Mouse (Mus musculus) heart, postnatal 25 days (tissue): Measurements from ENCODE around the gene Duxbl3. TPM values are rescaled to one million over a fixed set of nuclear protein-coding genes. Genes with fewer than 3 reads are reported as not detected.
"Not testable (repeated sequence)": the region's sequence is repeated elsewhere in the genome, so short reads cannot be mapped to it uniquely, and the experiment has no call there.

Experiments used
- DNase-seq: peaks from one replicate; pipeline ENCODE4 v3.0.0; 2022; ENCODE audit warnings: low spot score
- intact Hi-C: fragments of 180-260 bp; cut with DNase I; formaldehyde crosslinking; loops from one replicate; pipeline ENCODE4 v1.15.1; 2025
- total RNA-seq, 2 experiments: library from RNA; stranded (reverse); gene quantifications; 2 replicates each; pipeline ENCODE4 v1.2.3; 2021

The Duxbl3 gene
- not detected for total RNA-seq

DNA sequence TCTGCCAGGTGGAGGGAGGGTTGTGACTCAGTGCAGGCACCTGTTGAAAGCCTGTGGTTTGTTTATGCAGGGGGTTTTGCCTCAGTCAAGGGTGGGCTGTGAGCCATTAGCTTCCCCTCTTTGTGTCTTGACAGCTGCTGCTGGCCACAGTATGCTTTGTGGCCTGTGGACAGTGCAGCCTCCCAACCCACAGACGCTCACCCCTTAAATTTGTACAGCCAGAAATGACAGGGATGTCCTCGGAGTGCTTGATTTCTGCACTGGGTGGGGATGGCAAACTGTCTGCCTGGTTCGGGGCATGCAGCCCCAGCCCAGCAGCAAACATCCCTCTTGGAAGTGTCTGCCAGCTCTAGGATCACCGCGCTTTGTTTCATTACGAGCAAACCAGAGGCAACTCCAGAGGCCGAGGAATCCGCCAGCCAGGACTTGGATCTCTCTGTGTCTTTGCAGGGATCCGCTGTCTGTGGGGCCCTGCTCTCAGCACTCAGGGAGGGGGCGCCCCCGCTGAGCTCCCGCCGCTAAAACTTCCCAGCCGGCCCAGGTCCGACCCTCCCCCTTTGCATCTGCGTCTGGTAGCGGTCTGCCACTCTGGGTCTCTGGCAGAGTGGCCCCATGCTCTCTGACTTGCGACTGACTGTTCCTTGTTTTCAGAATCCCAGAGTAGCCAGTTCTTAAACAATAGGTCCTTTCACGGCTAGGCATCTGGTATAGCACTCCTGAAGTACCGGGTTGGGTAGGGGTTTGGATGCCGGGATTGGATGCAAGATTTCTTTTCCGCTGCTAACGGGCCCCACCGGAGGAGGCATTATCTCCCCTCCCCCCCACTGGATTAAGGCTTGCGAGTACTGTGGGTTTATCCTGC, at the start of gene Duxbl3:
Gene Duxbl3, plus strand, starts transcription at position 207 of the 862 bp plus-strand sequence.
- DNase-seq, intact Hi-C loops: not testable (repeated sequence)

DNA sequence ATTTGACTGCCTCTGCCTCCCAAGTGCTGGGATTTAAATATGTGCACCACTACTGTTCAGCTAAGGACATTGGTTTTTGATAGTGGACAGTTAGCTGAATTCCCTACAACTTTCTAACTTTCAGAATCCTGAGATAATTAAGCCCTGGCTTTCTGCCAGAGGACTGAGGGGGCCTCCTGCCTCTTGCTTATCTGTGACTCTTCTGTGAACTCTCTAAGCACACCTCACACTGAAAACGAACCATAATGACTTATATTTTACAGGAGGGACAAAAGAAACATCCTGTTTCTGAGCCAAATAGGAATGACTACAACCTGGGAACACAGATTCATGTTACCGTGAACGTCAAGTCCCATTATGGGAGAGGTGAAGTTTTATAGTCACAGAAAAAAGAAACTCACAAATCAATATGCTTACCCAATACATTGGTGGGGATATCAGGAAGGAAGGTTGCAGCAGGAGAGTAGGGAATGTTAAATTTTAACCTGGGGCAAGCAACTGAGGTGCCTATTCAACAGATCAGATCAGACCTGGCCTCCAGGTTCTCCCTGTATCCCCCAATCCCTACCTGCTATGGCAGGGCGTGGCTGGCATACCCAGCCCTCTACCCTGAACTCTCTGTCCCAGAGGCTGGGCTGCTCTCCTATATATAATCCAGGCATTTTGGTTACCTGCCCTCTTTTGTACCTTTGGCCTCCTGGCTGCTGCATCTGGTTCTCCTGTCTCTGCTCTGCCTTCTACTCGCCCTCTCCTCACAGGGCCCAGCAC, 41.3 kb upstream of the Duxbl3 start:
- DNase-seq, intact Hi-C loops: not testable (repeated sequence)

DNA sequence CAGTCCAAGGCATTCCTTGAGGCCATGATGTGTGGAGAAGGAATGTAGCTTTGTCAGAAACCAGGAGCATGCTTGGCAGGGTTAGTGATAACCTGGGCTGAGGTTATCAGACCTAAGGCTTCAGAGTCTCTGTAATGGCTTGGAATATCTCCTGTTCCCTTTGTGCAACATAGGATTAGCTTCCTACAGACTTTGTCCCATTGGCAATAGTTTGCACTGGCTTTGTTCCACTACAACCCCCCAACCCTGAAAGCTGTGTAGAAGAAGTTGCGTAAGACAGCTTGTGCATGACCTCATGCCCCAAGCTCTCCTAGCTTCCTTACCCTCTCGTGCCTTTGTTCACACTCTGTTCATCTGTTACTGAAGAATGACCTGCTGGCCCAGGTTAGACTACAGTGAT, 20.6 kb upstream of the Duxbl3 start:
- DNase-seq, intact Hi-C loops: not testable (repeated sequence)

DNA sequence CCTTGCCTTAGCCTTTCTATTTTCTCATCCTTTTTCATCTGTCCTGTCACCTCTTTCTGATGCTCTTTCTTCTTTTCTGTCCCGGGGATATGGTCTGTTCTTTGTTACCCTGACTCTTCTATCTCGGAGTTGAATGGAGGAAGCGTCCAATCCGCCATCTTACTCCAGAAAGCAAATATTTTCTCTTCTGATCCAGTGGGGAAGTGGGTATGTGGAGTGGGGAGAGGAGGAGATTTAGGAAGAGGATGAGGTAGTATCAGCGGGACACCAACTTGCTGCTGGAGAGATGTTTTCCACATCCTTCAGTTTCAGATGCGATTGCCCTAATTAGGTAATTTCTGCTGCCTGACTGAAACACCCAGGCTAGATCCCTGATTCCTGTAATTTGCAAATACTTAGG, 967 bp downstream of the Duxbl3 start:
- DNase-seq, intact Hi-C loops: not testable (repeated sequence)

DNA sequence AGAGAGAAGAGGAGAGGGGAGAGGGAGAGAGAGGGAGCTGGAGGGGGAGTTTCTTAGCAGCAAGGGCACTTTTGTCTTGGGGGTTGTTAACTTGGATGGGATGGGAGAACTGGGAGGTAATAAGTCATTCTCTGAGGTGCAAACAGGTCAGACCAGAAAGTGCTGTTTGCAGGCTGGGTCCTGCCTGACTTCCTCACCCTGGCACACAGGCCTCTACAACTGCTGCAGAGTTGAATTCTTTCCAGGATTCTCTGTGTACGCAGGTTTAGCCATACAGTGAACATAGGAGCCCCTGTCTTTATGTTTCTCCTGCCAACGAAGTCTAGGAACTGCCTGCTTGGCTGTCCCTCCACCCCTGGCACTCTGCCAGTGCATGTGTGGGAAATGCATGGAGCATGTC, 29.0 kb downstream of the Duxbl3 start:
- DNase-seq = not testable (repeated sequence)

DNA sequence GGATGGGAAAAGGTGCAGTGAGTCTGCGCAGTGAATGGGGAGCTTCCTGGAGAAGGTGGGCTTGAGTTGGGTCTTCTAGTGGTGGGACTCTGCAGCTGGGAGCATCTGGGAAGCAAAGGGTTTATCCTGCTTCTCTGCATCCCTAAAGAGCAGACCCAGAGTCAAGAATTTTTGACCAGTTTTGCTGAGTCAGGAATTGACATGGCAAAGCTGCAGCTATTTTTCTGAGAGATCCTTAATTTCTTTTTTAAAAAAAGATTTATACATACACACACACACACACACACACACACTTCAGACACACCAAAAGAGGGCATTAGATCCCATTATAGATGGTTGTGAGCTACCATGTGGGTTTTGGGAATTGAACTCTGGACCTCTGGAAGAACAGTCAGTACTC, 36.1 kb downstream of the Duxbl3 start:
- no peak for DNase-seq
- intact Hi-C loops = no loop called here

More for the DNA sequence above, 29.0 kb downstream of the Duxbl3 start:
- intact Hi-C loops = not testable (repeated sequence)

DNA sequence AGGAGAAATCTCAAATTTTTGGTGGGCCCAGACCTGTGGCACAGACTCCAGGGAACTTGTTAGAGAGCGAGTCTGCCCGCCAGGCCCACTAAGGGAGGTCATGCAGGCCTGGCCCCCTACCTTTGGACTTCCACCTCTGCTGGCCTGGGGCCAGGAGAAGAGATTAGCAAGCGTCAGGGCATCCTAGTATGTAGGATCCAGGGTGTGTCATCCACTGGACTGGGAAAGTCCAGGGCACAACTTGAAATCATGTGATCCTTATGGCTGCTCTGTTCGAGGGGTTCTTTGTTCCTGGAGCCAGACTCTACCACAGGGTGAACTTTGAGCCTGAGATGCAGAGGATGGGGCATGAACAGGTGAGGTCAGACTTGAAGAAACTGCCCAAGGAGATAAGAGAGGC, 39.3 kb downstream of the Duxbl3 start:
- no peak for DNase-seq
- intact Hi-C loops = no loop called here

DNA sequence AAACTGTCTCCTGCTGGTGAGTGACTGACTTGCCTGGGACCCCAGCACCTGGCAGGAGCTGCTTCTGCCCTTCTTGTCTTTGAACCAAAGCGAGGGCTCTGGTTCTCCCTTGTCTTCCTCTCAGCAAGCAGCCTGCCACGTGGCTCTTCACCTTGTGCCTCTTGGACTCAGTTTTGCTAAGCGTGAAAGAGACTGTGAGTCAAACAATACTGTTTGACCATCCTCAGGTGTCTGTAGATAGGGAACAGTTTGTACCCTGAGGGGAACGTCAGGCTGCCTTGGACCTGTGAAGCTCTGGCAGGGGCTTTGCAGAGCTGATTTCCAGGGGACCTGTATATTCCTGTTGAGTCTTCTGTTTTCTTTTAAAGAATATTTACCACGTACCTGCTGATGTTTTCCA, 39.7 kb downstream of the Duxbl3 start:
- no peak for DNase-seq
- intact Hi-C loops = no loop called here

DNA sequence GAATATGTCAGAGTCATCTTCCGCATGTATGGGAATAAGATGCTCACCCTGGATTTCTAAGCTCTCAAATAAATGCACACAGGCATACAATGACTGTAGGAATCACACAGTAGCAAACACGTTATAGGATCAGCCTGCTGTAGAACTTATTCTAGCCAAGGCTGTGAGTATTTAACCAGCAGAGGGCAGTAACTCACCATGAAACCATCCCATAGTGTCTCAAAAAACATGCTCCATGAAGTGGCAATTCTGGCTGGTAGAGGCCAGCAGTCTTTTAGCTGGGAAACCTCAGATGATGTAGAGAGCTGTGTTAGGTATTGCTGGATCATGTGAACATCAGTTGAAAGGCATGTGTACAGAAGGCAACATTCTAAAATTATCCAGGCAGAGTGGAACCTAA, 45.3 kb downstream of the Duxbl3 start:
- no peak for DNase-seq
- intact Hi-C loops = no loop called here

DNA sequence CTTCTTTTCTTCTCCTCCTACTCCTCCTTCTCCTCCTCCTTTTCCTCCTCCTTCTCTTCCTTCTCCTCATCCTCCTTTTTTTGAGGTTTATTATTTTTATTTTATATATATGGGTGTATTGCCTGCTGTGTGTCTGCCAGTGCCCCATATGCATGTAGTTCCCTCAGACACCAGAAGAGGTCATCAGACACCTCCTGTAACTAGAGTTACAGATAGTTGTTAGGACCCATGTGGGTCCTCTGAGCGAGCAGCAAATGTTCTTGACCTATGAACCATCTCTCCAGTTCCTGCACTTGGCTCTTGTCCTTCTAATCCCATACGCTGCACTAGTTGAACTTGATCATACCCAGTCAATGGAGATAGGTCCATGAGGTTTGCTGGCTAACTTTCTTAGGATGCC, 48.3 kb downstream of the Duxbl3 start:
- intact Hi-C loops = no loop called here

DNA sequence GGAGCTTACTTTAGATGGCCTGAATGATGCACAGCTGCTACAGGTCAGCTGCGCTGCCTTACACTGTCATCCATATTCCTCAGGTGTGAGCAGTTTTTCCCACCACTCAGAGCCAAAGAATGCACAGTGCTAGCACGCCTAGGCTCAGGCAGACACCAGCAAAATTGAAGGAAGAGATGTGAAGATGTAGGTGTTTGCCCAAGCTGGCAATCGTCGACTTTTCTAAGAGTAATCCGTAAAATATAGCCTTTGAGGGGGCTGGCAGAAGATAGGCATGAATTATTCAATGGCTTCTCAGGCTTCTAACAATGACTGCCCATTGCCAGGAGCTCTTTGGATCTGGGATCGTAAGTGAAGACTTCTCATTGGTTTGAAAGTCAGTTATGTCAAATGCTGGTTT, 51.1 kb downstream of the Duxbl3 start:
- no peak for DNase-seq
- intact Hi-C loops = no loop called here

More for the DNA sequence above, 48.3 kb downstream of the Duxbl3 start:
- no peak for DNase-seq

DNA sequence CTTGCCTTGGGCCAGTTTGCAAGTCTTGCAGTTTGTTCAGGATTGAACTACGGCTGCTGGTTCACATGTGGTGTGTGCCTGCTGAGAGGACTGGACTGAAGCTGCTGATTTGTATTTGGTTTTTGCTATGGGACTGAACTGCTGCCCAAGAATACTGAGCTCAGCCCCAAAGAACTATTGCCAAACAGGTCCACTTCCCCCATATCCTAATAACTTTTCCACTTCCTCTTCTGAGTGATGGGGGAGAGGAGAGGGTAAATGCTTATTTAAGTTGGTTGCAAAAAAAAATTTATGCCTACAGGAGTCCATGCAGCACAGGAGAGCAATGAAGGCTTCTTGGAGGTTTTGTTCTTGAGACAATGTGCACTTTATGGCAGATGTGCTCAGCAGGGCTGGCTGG, 51.7 kb downstream of the Duxbl3 start:
- intact Hi-C loops = no loop called here
- no peak for DNase-seq

DNA sequence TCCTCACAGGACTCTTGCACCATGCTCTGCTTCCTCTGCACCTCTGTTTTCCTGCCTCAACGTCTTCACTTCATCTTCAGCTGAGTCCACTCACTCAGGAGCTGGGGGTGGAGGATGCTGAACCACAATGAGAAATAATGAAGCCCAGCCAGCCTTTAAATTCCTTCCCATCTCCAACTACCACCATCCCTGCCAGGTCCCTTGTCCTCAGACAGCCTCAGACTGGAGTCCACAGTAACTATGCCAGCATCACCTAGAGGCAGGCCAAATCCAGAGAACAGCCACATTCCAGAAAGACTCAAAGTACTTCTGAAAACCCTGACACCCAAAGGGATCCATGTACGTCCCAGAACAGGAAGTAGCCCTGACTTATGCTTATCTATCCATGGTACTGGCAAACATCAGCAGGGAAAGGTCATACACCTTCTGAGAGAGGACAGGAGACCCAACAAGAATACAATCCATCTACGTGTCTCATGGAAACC, 58.5 kb downstream of the Duxbl3 start:
- intact Hi-C loops = no loop called here
- peak; percentile 11 for DNase-seq

Other genes with a start within 250 kb of the Duxbl3 start
- gene Gm9780, start 215.3 kb upstream of the Duxbl3 start, total RNA-seq = 10 to 100 TPM; 21.3 to 30.8 TPM
- gene Tmem254c, start 190.6 kb upstream of the Duxbl3 start, total RNA-seq = 1 to 10 TPM; 6.8 to 7.0 TPM
- not detected for gene Cphx2, start 176.4 kb upstream of the Duxbl3 start, total RNA-seq
- gene Cphx3, start 175.7 kb upstream of the Duxbl3 start, total RNA-seq = not detected
- not detected for gene Duxbl2, start 139.6 kb upstream of the Duxbl3 start, total RNA-seq
- 10 to 100 TPM; 44.6 to 46.8 TPM for gene Plac9b, start 75.5 kb upstream of the Duxbl3 start, total RNA-seq
- 1 to 10 TPM; 2.0 to 2.6 TPM for gene Tmem254b, start 50.9 kb upstream of the Duxbl3 start, total RNA-seq